Mouse (Mus musculus): ENCODE data around the gene Wdr46.

- no peak for TF ChIP-seq EP300 (optimal IDR thresholded peaks at IDR 0.05)
- no peak for TF ChIP-seq CTCF (IDR thresholded peaks at IDR 0.05; ENCODE audit: low read depth)
These were observed 9.7 kb downstream of the Wdr46 start for GRCm38 (mm10) chr17:33950131-33950625.

Measured in stomach, postnatal 0 days (tissue).